Mouse (Mus musculus) embryonic fibroblast, embryonic 13.5 days (primary cell): Measurements from ENCODE around the gene Cyp17a1.

Experiments used
- CTCF ChIP-seq: IDR thresholded peaks from 2 replicates; pipeline ENCODE4 v1.5.1; 2011; ENCODE audit warnings: mild to moderate bottlenecking, control low read depth, low read length, moderate library complexity, borderline replicate concordance; ENCODE audit not compliant: insufficient read depth
- POLR2A ChIP-seq: IDR thresholded peaks from 2 replicates; pipeline ENCODE4 v1.6.1; 2011; ENCODE audit warnings: low read depth, mild to moderate bottlenecking, control low read depth, low read length, moderate library complexity

DNA sequence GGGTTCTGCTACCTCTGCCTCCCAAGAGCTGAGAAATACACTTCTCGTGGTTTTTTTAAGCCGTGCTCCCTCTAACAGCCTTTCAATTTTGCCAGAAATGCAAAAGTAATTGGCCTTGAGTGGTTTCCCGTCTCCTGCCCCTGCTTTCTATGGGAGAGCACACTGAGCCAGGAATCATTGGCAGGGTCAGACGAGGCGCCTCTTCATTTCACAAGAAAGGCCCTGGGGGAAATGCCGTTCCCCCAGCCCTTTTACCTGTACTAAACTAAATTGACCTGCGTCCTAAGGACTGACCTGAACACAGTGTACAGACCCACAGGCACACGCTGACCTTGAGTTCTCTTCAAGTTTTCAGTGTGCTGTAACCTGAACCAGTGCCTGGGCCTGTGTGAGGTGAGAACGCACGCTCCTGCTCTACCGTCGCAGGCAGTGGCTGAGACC is 26.9 kb downstream of the Cyp17a1 start:
- TF ChIP-seq POLR2A (no peak), CTCF (no peak)
